Mouse (Mus musculus) embryonic facial prominence, embryonic 10.5 days (tissue): ENCODE measurements around the gene Cdkal1. TPM values are rescaled to one million over a fixed set of nuclear protein-coding genes. Genes with fewer than 3 reads are reported as not detected.

ENCODE experiments used
- polyA plus RNA-seq: library from polyadenylated mRNA; unstranded; fragments of >200 nt; fragmentation: Nextera tagmentation; extraction: Ambion mirVana; gene quantifications from 2 replicates; pipeline ENCODE4 v1.2.1, GENCODE M21; 2016

Cdkal1 gene
- polyA plus RNA-seq, 1 experiment from 2014 or later, result 35.2 TPM

Other genes with a start within 250 kb of the Cdkal1 start
- 23.1 and 23.8 TPM in 2 replicates for gene E2f3, start 130.4 kb upstream of the Cdkal1 start, polyA plus RNA-seq